Mouse (Mus musculus) liver, embryonic 15.5 days (tissue): ENCODE data around the gene Foxp1. TPM values are rescaled to one million over a fixed set of nuclear protein-coding genes. Genes with fewer than 3 reads are reported as not detected.

Source experiments
- ATAC-seq: fragments of 200-750 bp; cut with Nextera tagmentation; 2 replicates; pipeline ENCODE4 v1.8.0; 2017; ENCODE audit warnings: moderate number of reproducible peaks, mild to moderate bottlenecking, moderate library complexity; ENCODE audit not compliant: insufficient read depth
- H3K27ac ChIP-seq: fragments of 300-500 bp; sonication (generic); replicated peaks from 2 replicates; pipeline ENCODE4 v1.5.1; 2015; ENCODE audit warnings: mild to moderate bottlenecking, inconsistent platforms
- H3K27me3 ChIP-seq: fragments of 300-500 bp; sonication (generic); 2 replicates; pipeline ENCODE4 v1.6.1; 2015; ENCODE audit warnings: mild to moderate bottlenecking, inconsistent platforms
- H3K36me3 ChIP-seq: fragments of 300-500 bp; sonication (generic); replicated peaks from 2 replicates; pipeline ENCODE4 v1.6.1; 2015; ENCODE audit warnings: moderate library complexity, mild to moderate bottlenecking, inconsistent platforms
- H3K4me1 ChIP-seq: fragments of 300-500 bp; sonication (generic); replicated peaks from 2 replicates; pipeline ENCODE4 v1.6.1; 2015; ENCODE audit warnings: inconsistent platforms
- H3K4me2 ChIP-seq: fragments of 300-500 bp; sonication (generic); 2 replicates; pipeline ENCODE4 v1.6.1; 2015; ENCODE audit warnings: moderate library complexity, mild to moderate bottlenecking, inconsistent platforms
- H3K4me3 ChIP-seq: fragments of 300-500 bp; sonication (generic); replicated peaks from 2 replicates; pipeline ENCODE4 v1.5.1; 2015; ENCODE audit warnings: mild to moderate bottlenecking, inconsistent platforms
- H3K9ac ChIP-seq: fragments of 300-500 bp; sonication (generic); 2 replicates; pipeline ENCODE4 v1.6.1; 2015; ENCODE audit warnings: moderate library complexity, mild to moderate bottlenecking, inconsistent platforms
- H3K9me3 ChIP-seq: fragments of 300-500 bp; sonication (generic); replicated peaks from 2 replicates; pipeline ENCODE4 v1.6.1; 2016; ENCODE audit warnings: inconsistent platforms
- WGBS: fragments of 180-500 bp; shearing (Covaris S2); methylation state at CpG from one replicate; pipeline ENCODE4 v1.1.7; 2015; ENCODE audit warnings: mixed read lengths; ENCODE audit not compliant: insufficient replicate concordance; 5-methylcytosine and 5-hydroxymethylcytosine counted together
- polyA plus RNA-seq: library from polyadenylated mRNA; unstranded; fragments of >200 nt; fragmentation: Nextera tagmentation; extraction: Ambion mirVana; gene quantifications from 2 replicates; pipeline ENCODE4 v1.2.1, GENCODE M21; 2015

The Foxp1 gene
- polyA plus RNA-seq, 1 experiment from 2014 or later: 15.2 TPM

GRCm38 (mm10) chr6:99328146-99328545 is 194.4 kb downstream of the Foxp1 start:
- no peak overlapping the region for H3K27ac ChIP-seq
- H3K27me3 ChIP-seq: no peaks in the 10 kb centered on the region
- H3K9me3 ChIP-seq: no peaks in the 10 kb centered on the region
- no peak overlapping the region for H3K9ac ChIP-seq
- no peak overlapping the region for H3K4me3 ChIP-seq
- ATAC-seq: no peak
- H3K4me1 ChIP-seq: no peaks in the 10 kb centered on the region
- H3K36me3 ChIP-seq: no peaks in the 10 kb centered on the region
- no peak overlapping the region for H3K4me2 ChIP-seq
- 73% methylated on average over 6 of the region's 6 CpGs for WGBS

DNA sequence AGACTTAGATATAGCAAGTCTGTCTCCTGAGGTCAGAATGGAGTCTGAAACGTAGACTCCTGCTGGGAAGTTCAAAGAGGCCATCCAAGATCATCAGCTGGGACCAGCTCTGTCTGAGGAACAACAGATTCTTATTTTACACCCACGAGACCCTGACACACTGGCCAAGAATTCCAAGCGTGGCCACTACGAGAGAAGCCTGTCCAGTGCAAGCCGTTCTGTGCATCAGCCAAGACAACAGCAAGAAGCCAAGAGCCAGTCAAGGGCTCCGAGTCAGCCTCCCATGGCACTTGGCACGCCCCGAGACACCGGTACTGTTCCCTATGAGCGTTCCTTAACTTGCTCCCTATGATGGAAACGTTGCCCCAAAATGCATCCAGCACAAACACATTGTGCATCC is 194.8 kb downstream of the Foxp1 start:
- Histone ChIP-seq H3K27me3 (no peaks in the 10 kb centered on the region), H3K9me3 (no peaks in the 10 kb centered on the region), H3K4me1 (no peaks in the 10 kb centered on the region), H3K9ac (no peak overlapping the region), H3K27ac (no peak overlapping the region), H3K4me3 (no peak overlapping the region), H3K4me2 (no peak overlapping the region), H3K36me3 (no peaks in the 10 kb centered on the region)
- WGBS: 73% methylated on average over 11 of the region's 11 CpGs
- ATAC-seq: no peak

- no peak for ATAC-seq
- H3K4me2 ChIP-seq: no peak overlapping the region
- WGBS: 92% methylated on average over 2 of the region's 2 CpGs
Measured at GRCm38 (mm10) chr6:99325881-99326280, 196.6 kb downstream of the Foxp1 start.

GRCm38 (mm10) chr6:99325461-99325860 is 197.1 kb downstream of the Foxp1 start:
- 68% methylated on average over 5 of the region's 5 CpGs for WGBS
- no peaks in the 10 kb centered on the region for H3K4me1 ChIP-seq
- H3K4me2 ChIP-seq: no peak overlapping the region
- H3K27me3 ChIP-seq: no peaks in the 10 kb centered on the region
- no peak overlapping the region for H3K9ac ChIP-seq
- ATAC-seq: no peak
- H3K9me3 ChIP-seq: no peaks in the 10 kb centered on the region
- no peaks in the 10 kb centered on the region for H3K36me3 ChIP-seq
- H3K27ac ChIP-seq: no peak overlapping the region
- no peak overlapping the region for H3K4me3 ChIP-seq

More at GRCm38 (mm10) chr6:99325881-99326280, 196.6 kb downstream of the Foxp1 start:
- H3K9ac ChIP-seq: no peak overlapping the region
- no peaks in the 10 kb centered on the region for H3K36me3 ChIP-seq
- H3K27ac ChIP-seq: no peak overlapping the region
- H3K9me3 ChIP-seq: no peaks in the 10 kb centered on the region
- no peaks in the 10 kb centered on the region for H3K4me1 ChIP-seq
- H3K27me3 ChIP-seq: no peaks in the 10 kb centered on the region
- no peak overlapping the region for H3K4me3 ChIP-seq

DNA sequence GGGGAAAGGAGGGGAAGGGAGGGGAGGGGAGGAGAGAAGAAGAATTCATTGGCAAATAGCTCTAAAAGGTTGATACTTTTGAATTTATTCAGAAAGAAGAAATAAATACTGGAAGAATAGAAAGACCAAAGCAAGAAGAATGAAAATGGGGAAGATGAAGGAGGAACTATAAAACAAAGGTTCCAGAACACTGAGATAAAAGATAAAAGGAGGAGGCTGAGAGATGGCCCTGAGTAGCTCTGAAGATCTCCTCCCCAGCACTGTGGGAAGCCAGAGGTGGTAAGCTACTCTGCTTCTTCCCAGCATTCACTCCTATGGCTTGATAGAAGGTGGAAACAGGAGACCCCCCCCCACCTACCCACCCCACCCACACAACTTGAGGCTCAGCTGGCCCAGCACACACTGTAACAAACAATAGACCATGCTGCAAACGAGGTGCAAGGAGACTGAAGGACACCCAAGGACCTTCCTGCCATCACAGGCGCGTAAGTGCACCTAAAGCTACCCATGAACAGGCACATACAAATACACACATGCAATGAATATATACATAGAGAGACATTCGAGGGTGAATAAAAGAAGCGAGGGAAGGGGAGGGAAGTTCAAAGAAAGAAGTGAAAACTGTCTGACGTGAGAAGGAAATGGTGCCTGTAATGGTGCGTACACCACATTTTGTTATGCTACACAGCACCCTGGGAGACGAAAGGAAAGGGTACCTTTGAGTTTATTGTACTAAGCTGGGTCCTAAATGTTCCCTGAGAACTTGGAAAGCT is 200.2 kb downstream of the Foxp1 start:
- 63% methylated on average over 8 of the region's 8 CpGs for WGBS
- H3K4me2 ChIP-seq: no peak overlapping the region
- no peaks in the 10 kb centered on the region for H3K36me3 ChIP-seq
- H3K9me3 ChIP-seq: no peaks in the 10 kb centered on the region
- no peaks in the 10 kb centered on the region for H3K27me3 ChIP-seq
- ATAC-seq: no peak
- H3K4me1 ChIP-seq: no peaks in the 10 kb centered on the region
- no peak overlapping the region for H3K4me3 ChIP-seq
- no peak overlapping the region for H3K9ac ChIP-seq
- H3K27ac ChIP-seq: no peak overlapping the region

- 82% methylated on average over 8 of the region's 8 CpGs for WGBS
- Histone ChIP-seq H3K9me3 (no peaks in the 10 kb centered on the region), H3K36me3 (no peaks in the 10 kb centered on the region), H3K4me2 (no peak overlapping the region), H3K9ac (no peak overlapping the region), H3K4me3 (no peak overlapping the region), H3K27ac (no peak overlapping the region), H3K4me1 (no peaks in the 10 kb centered on the region), H3K27me3 (no peaks in the 10 kb centered on the region)
- no peak for ATAC-seq
Measured at GRCm38 (mm10) chr6:99320444-99320843, 202.1 kb downstream of the Foxp1 start.

DNA sequence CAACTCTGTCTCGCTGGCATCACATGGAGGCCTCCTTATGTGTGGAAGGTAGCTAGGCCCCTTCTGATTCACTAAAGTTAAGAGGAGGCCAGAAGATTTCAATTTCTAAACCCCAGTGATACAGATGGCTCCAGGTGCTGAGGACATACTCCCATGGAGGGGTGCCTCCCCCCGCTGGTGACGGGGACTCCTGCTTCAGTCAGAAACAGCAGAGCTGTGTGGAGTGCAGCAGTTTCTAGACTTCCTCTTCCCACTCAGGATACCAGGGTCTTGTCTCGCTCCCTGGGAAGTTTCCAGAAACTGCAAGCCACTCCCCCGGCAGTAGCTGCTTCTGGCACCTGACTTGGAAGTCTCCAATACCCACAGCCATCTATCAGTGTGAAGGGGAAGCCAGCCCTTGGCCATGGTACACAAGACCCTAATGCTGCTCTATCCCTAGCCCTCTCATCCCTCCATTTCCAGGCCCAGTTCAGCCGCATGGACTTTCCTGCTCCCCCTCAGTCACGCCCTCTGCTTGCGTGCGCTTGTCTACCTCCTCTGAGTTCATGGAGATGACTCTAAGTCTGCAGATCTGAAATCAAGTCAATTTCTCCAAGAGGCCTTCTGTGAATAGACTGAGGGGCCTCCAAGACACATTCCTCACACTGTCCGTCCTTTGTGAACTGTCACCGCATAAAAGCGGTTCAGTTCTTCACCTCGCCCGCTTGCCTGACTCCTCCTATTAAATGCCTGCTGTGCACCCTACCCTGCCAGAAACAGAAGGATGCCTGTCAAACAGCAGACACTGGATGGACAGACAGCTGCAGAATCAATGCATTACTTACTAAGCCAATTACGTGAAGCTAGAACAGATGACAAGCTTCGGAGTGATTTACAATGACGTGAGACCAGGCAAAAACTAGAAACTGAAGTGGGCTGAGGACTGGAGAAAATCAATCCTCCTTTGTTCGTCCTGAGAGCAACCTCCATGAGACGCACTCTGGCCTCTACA is 202.8 kb downstream of the Foxp1 start:
- Histone ChIP-seq H3K9ac (no peak overlapping the region), H3K4me1 (no peaks in the 10 kb centered on the region)
- WGBS: 76% methylated on average over 19 of the region's 19 CpGs

GRCm38 (mm10) chr6:99314746-99315145 is 207.8 kb downstream of the Foxp1 start:
- H3K27ac ChIP-seq: no peak overlapping the region
- WGBS: 54% methylated on average over 3 of the region's 3 CpGs
- no peak overlapping the region for H3K4me3 ChIP-seq
- no peaks in the 10 kb centered on the region for H3K9me3 ChIP-seq
- H3K4me2 ChIP-seq: no peak overlapping the region
- no peak for ATAC-seq
- no peaks in the 10 kb centered on the region for H3K27me3 ChIP-seq
- H3K4me1 ChIP-seq: no peaks in the 10 kb centered on the region
- H3K9ac ChIP-seq: no peak overlapping the region
- H3K36me3 ChIP-seq: no peaks in the 10 kb centered on the region

More for the DNA sequence above, 202.8 kb downstream of the Foxp1 start:
- H3K4me2 ChIP-seq: no peak overlapping the region
- no peak for ATAC-seq
- no peak overlapping the region for H3K27ac ChIP-seq
- no peaks in the 10 kb centered on the region for H3K9me3 ChIP-seq
- no peaks in the 10 kb centered on the region for H3K27me3 ChIP-seq
- no peaks in the 10 kb centered on the region for H3K36me3 ChIP-seq
- no peak overlapping the region for H3K4me3 ChIP-seq

GRCm38 (mm10) chr6:99310529-99310928 is 212.0 kb downstream of the Foxp1 start:
- Histone ChIP-seq H3K27ac (no peak overlapping the region), H3K4me3 (no peak overlapping the region), H3K9ac (no peak overlapping the region), H3K4me1 (no peaks in the 10 kb centered on the region), H3K9me3 (no peaks in the 10 kb centered on the region), H3K27me3 (no peaks in the 10 kb centered on the region), H3K4me2 (no peak overlapping the region), H3K36me3 (no peaks in the 10 kb centered on the region)
- no peak for ATAC-seq
- 82% methylated on average over 12 of the region's 12 CpGs for WGBS

- Histone ChIP-seq H3K4me3 (no peak overlapping the region), H3K9me3 (no peaks in the 10 kb centered on the region), H3K27me3 (no peaks in the 10 kb centered on the region), H3K27ac (no peak overlapping the region), H3K4me2 (no peak overlapping the region), H3K9ac (no peak overlapping the region), H3K4me1 (no peaks in the 10 kb centered on the region), H3K36me3 (no peaks in the 10 kb centered on the region)
- WGBS: 68% methylated on average over 3 of the region's 3 CpGs
- ATAC-seq: no peak
Measured at GRCm38 (mm10) chr6:99310171-99310500, 212.4 kb downstream of the Foxp1 start.

DNA sequence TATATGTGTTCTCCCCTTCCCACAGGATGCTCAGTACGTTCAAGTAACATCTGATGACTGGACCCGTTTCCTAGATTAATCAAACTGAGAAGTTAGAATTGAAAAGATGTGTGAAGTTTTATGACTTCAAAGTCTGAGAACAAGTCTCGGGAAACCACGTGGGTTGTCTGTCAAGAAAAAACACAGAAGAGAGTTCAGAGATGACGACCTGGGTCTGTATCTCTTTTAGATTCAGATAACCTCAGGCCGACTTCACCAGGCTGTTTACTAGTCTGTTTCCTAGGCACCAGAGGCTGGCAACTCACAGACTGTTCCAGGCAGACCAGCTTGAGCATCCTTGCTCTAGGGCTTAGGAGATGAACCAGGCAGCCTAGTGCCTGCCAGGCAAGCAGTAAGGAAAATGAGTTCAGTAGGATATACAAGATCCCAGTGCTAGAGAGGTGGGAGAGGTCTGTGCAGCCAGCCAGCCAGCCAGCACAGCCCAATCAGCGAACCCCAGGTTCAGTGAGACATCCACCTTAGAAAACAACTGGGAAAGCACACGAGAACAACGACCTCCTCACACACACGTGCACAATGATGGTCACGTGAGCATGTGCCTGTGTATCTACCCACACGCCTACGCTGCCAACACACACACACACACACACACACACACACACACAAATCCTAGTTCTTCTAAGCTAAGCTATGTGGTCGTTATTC is 212.9 kb downstream of the Foxp1 start:
- Histone ChIP-seq H3K9ac (no peak overlapping the region), H3K27me3 (no peaks in the 10 kb centered on the region), H3K4me3 (no peak overlapping the region), H3K9me3 (no peaks in the 10 kb centered on the region), H3K36me3 (no peaks in the 10 kb centered on the region), H3K27ac (no peak overlapping the region), H3K4me2 (no peak overlapping the region), H3K4me1 (no peaks in the 10 kb centered on the region)
- ATAC-seq: no peak
- WGBS: 61% methylated on average over 14 of the region's 14 CpGs
